Mouse (Mus musculus) neural tube, embryonic 15.5 days (tissue): ENCODE measurements at regions not wholly inside any gene's neighbourhood (a gene's known extent, or its start where the extent isn't known, plus 50 kb on each side); places are given as distances from the start of the nearest gene placed in this dataset.
A peak's percentile ranks its signal among the peaks of the same experiment; 100 is the strongest.
"Not testable (repeated sequence)": the region's sequence is repeated elsewhere in the genome, so short reads cannot be mapped to it uniquely, and the experiment has no call there.

Experiments used
- ATAC-seq: fragments of 200-750 bp; cut with Nextera tagmentation; 2 replicates; pipeline ENCODE4 v1.8.0; 2017; ENCODE audit warnings: mild to moderate bottlenecking, moderate TSS enrichment, moderate library complexity; ENCODE audit not compliant: low FRiP score
- H3K27ac ChIP-seq: fragments of 300-500 bp; sonication (generic); replicated peaks from 2 replicates; pipeline ENCODE4 v1.5.1; 2015; ENCODE audit warnings: mild to moderate bottlenecking, inconsistent platforms
- H3K27me3 ChIP-seq: fragments of 300-500 bp; sonication (generic); replicated peaks from 2 replicates; pipeline ENCODE4 v1.6.1; 2015; ENCODE audit warnings: inconsistent platforms
- H3K36me3 ChIP-seq: fragments of 300-500 bp; sonication (generic); 2 replicates; pipeline ENCODE4 v1.6.1; 2015; ENCODE audit warnings: inconsistent platforms
- H3K4me1 ChIP-seq: fragments of 300-500 bp; sonication (generic); 2 replicates; pipeline ENCODE4 v1.6.1; 2015; ENCODE audit warnings: inconsistent platforms
- H3K4me2 ChIP-seq: fragments of 300-500 bp; sonication (generic); 2 replicates; pipeline ENCODE4 v1.6.1; 2015; ENCODE audit warnings: inconsistent platforms, mild to moderate bottlenecking, moderate library complexity
- H3K4me3 ChIP-seq: fragments of 300-500 bp; sonication (generic); replicated peaks from 2 replicates; pipeline ENCODE4 v1.5.1; 2015; ENCODE audit warnings: mild to moderate bottlenecking, inconsistent platforms
- H3K9ac ChIP-seq: fragments of 300-500 bp; sonication (generic); replicated peaks from 2 replicates; pipeline ENCODE4 v1.6.1; 2015; ENCODE audit warnings: mild to moderate bottlenecking, inconsistent platforms
- H3K9me3 ChIP-seq: fragments of 300-500 bp; sonication (generic); replicated peaks from 2 replicates; pipeline ENCODE4 v1.6.1; 2016; ENCODE audit warnings: inconsistent platforms
- WGBS: fragments of 180-500 bp; shearing (Covaris S2); methylation state at CpG from one replicate; pipeline ENCODE4 v1.1.7; 2015; ENCODE audit warnings: mixed read lengths; 5-methylcytosine and 5-hydroxymethylcytosine counted together

- WGBS, result 53% methylated on average over 5 of the region's 5 CpGs
- H3K9me3 ChIP-seq, H3K4me2 ChIP-seq, H3K9ac ChIP-seq, H3K4me1 ChIP-seq, H3K4me3 ChIP-seq, H3K27me3 ChIP-seq, H3K36me3 ChIP-seq, H3K27ac ChIP-seq: not testable (repeated sequence)
- peak; percentile 83 for ATAC-seq
Measured at GRCm38 (mm10) chr12:117327086-117327485, 189.2 kb upstream of the Rapgef5 start.

- Histone ChIP-seq H3K4me1 (no peaks in the 10 kb centered on the region), H3K27me3 (no peaks in the 10 kb centered on the region), H3K27ac (no peak overlapping the region), H3K36me3 (no peaks in the 10 kb centered on the region), H3K4me2 (no peak overlapping the region), H3K4me3 (no peak overlapping the region), H3K9ac (no peak overlapping the region), H3K9me3 (no peaks in the 10 kb centered on the region)
- no peak for ATAC-seq
Measured at GRCm38 (mm10) chr12:117330418-117330817, 185.9 kb upstream of the Rapgef5 start.

GRCm38 (mm10) chr12:117336856-117337255 lies 179.4 kb upstream of the Rapgef5 start:
- WGBS, result 73% methylated on average over 4 of the region's 4 CpGs
- Histone ChIP-seq H3K4me1 (peaks cover 12% of the 10 kb centered on the region; the same call in 1 of the 2 replicates), H3K27me3 (no peaks in the 10 kb centered on the region), H3K4me2 (no peak overlapping the region), H3K9me3 (no peaks in the 10 kb centered on the region), H3K4me3 (no peak overlapping the region), H3K9ac (no peak overlapping the region), H3K36me3 (no peaks in the 10 kb centered on the region), H3K27ac (no peak overlapping the region)
- no peak for ATAC-seq

GRCm38 (mm10) chr12:117342321-117342720 lies 174.0 kb upstream of the Rapgef5 start:
- Histone ChIP-seq H3K27ac (no peak overlapping the region), H3K4me3 (no peak overlapping the region), H3K4me2 (no peak overlapping the region), H3K27me3 (no peaks in the 10 kb centered on the region), H3K9ac (no peak overlapping the region), H3K4me1 (peaks cover 41% of the 10 kb centered on the region), H3K36me3 (no peaks in the 10 kb centered on the region), H3K9me3 (no peaks in the 10 kb centered on the region)
- ATAC-seq, result no peak
- WGBS, result 38% methylated on average over 6 of the region's 6 CpGs

GRCm38 (mm10) chr12:117343121-117343520 lies 173.2 kb upstream of the Rapgef5 start:
- no peak overlapping the region for H3K27ac ChIP-seq
- H3K4me1 ChIP-seq, result peaks cover 41% of the 10 kb centered on the region
- H3K27me3 ChIP-seq, result no peaks in the 10 kb centered on the region
- ATAC-seq, result no peak
- H3K36me3 ChIP-seq, result no peaks in the 10 kb centered on the region
- no peaks in the 10 kb centered on the region for H3K9me3 ChIP-seq
- H3K9ac ChIP-seq, result no peak overlapping the region
- 88% methylated on average over 3 of the region's 3 CpGs for WGBS
- no peak overlapping the region for H3K4me2 ChIP-seq
- H3K4me3 ChIP-seq, result no peak overlapping the region

GRCm38 (mm10) chr12:117343605-117344004 lies 172.7 kb upstream of the Rapgef5 start:
- peaks cover 41% of the 10 kb centered on the region for H3K4me1 ChIP-seq
- H3K4me3 ChIP-seq, H3K9me3 ChIP-seq, H3K36me3 ChIP-seq, H3K9ac ChIP-seq, H3K27me3 ChIP-seq, ATAC-seq, H3K27ac ChIP-seq, H3K4me2 ChIP-seq: not testable (repeated sequence)
- WGBS, result 78% methylated on average over 5 of the region's 5 CpGs

- H3K9me3 ChIP-seq, result no peaks in the 10 kb centered on the region
- peak; percentile 60; the same call in 1 of the 2 replicates for ATAC-seq
- H3K4me3 ChIP-seq, result no peak overlapping the region
- H3K27me3 ChIP-seq, result no peaks in the 10 kb centered on the region
- peak overlapping the region; percentile 76 for H3K27ac ChIP-seq
- 28% methylated on average over 11 of the region's 11 CpGs for WGBS
- no peak overlapping the region for H3K9ac ChIP-seq
- H3K4me2 ChIP-seq, result peak overlapping the region; percentile 52
- H3K4me1 ChIP-seq, result peaks cover 41% of the 10 kb centered on the region
- no peaks in the 10 kb centered on the region for H3K36me3 ChIP-seq
Measured at GRCm38 (mm10) chr12:117344266-117345087, 171.8 kb upstream of the Rapgef5 start.

GRCm38 (mm10) chr12:117345088-117345977 lies 170.9 kb upstream of the Rapgef5 start:
- H3K4me2 ChIP-seq, result peak overlapping the region; percentile 52
- no peaks in the 10 kb centered on the region for H3K27me3 ChIP-seq
- H3K9me3 ChIP-seq, result no peaks in the 10 kb centered on the region
- H3K4me1 ChIP-seq, result peaks cover 36% of the 10 kb centered on the region
- 9% methylated on average over 20 of the region's 20 CpGs for whole genome bisulfite sequencing
- H3K27ac ChIP-seq, result peak overlapping the region; percentile 76
- peak overlapping the region; percentile 24 for H3K4me3 ChIP-seq
- no peak overlapping the region for H3K9ac ChIP-seq
- H3K36me3 ChIP-seq, result no peaks in the 10 kb centered on the region
- ATAC-seq, result peak; percentile 94

GRCm38 (mm10) chr12:117346091-117346490 lies 170.2 kb upstream of the Rapgef5 start:
- Histone ChIP-seq H3K9me3 (no peaks in the 10 kb centered on the region), H3K4me1 (peaks cover 36% of the 10 kb centered on the region), H3K4me2 (no peak overlapping the region), H3K27me3 (no peaks in the 10 kb centered on the region), H3K27ac (peak overlapping the region; percentile 76), H3K9ac (no peak overlapping the region), H3K4me3 (no peak overlapping the region), H3K36me3 (no peaks in the 10 kb centered on the region)
- no peak for ATAC-seq
- WGBS, result 79% methylated on average over 2 of the region's 2 CpGs

- H3K4me2 ChIP-seq, result no peak overlapping the region
- no peaks in the 10 kb centered on the region for H3K9me3 ChIP-seq
- WGBS, result 43% methylated on average over 3 of the region's 3 CpGs
- no peak overlapping the region for H3K9ac ChIP-seq
- peaks cover 30% of the 10 kb centered on the region for H3K4me1 ChIP-seq
- H3K27me3 ChIP-seq, result 0 out of 2 replicates have a peak, but pooled peaks cover 4% of the 10 kb centered on the region
- no peak overlapping the region for H3K4me3 ChIP-seq
- no peaks in the 10 kb centered on the region for H3K36me3 ChIP-seq
- no peak overlapping the region for H3K27ac ChIP-seq
- no peak for ATAC-seq
Measured at GRCm38 (mm10) chr12:117347135-117347534, 169.1 kb upstream of the Rapgef5 start.

- Histone ChIP-seq H3K27ac (no peak overlapping the region), H3K9ac (no peak overlapping the region), H3K4me3 (no peak overlapping the region), H3K27me3 (0 out of 2 replicates have a peak, but pooled peaks cover 4% of the 10 kb centered on the region), H3K4me1 (peaks cover 28% of the 10 kb centered on the region), H3K9me3 (no peaks in the 10 kb centered on the region), H3K36me3 (no peaks in the 10 kb centered on the region), H3K4me2 (no peak overlapping the region)
- 91% methylated on average over 3 of the region's 3 CpGs for WGBS
- no peak for ATAC-seq
Measured at GRCm38 (mm10) chr12:117348516-117348915, 167.8 kb upstream of the Rapgef5 start.
